Mouse (Mus musculus): ENCODE measurements around the gene Mis18a.

Gene Mis18a
- long read RNA-seq, experiment 1, partial matches to known transcripts: 1 of 6 reads
- long read RNA-seq, experiment 1, other reads (novel, unspliced or antisense): 1 of 6 reads
- long read RNA-seq, experiment 2, partial matches to known transcripts: 0 of 5 reads
- long read RNA-seq, experiment 2, other reads (novel, unspliced or antisense): 1 of 5 reads

GRCm38 (mm10) chr16:90727233-90728115 lies at the start of gene Mis18a:
TSS of gene Mis18a (minus strand) at chr16:90727404.
- intact Hi-C loops (cut with DNase I): no loop called here

GRCm38 (mm10) chr16:90775946-90776520 lies 48.8 kb upstream of the Mis18a start:
- intact Hi-C loops (cut with DNase I): no loop called here

GRCm38 (mm10) chr16:90774646-90775045 lies 47.4 kb upstream of the Mis18a start:
- intact Hi-C loops (cut with DNase I): no loop called here

- intact Hi-C loops (cut with DNase I): no loop called here
Observed at GRCm38 (mm10) chr16:90774216-90774615, 47.0 kb upstream of the Mis18a start.

GRCm38 (mm10) chr16:90766919-90767454 lies 39.8 kb upstream of the Mis18a start:
- intact Hi-C loops (cut with DNase I): loop anchor here (5.0 kb wide), 1 partner anchor 35 kb away; no protein-coding TSS in a partner anchor

- intact Hi-C loops (cut with DNase I): loop anchor here (5.0 kb wide), 1 partner anchor 37 kb away; no protein-coding TSS in a partner anchor
Observed at GRCm38 (mm10) chr16:90765195-90765877, 38.1 kb upstream of the Mis18a start.

GRCm38 (mm10) chr16:90760515-90760914 lies 33.3 kb upstream of the Mis18a start:
- intact Hi-C loops (cut with DNase I): no loop called here

- intact Hi-C loops (cut with DNase I): no loop called here
Observed at GRCm38 (mm10) chr16:90759335-90759734, 32.1 kb upstream of the Mis18a start.

GRCm38 (mm10) chr16:90753386-90753941 lies 26.3 kb upstream of the Mis18a start:
- intact Hi-C loops (cut with DNase I): no loop called here

GRCm38 (mm10) chr16:90748169-90748568 lies 21.0 kb upstream of the Mis18a start:
- intact Hi-C loops (cut with DNase I): loop anchor here (10.0 kb wide), 1 partner anchor 187 kb away; the partner anchor contains the start of gene Cfap298

GRCm38 (mm10) chr16:90747143-90747542 lies 19.9 kb upstream of the Mis18a start:
- intact Hi-C loops (cut with DNase I): loop anchor here (10.0 kb wide), 1 partner anchor 188 kb away; the partner anchor contains the start of gene Cfap298

- intact Hi-C loops (cut with DNase I): no loop called here
Observed at GRCm38 (mm10) chr16:90738092-90738956, 11.1 kb upstream of the Mis18a start, which contains the start of gene Mrap. TSS of gene Mrap (plus strand) at chr16:90738207.

- intact Hi-C loops (cut with DNase I): no loop called here
Observed at GRCm38 (mm10) chr16:90736672-90737270, 9.6 kb upstream of the Mis18a start.

- intact Hi-C loops (cut with DNase I): no loop called here
Observed at GRCm38 (mm10) chr16:90735611-90736010, 8.4 kb upstream of the Mis18a start.

- intact Hi-C loops (cut with DNase I): no loop called here
Observed at GRCm38 (mm10) chr16:90726600-90727227, 490 bp downstream of the Mis18a start.

GRCm38 (mm10) chr16:90724051-90724450 lies 3.2 kb downstream of the Mis18a start:
- intact Hi-C loops (cut with DNase I): no loop called here

GRCm38 (mm10) chr16:90710313-90710712 lies 16.9 kb downstream of the Mis18a start:
- intact Hi-C loops (cut with DNase I): loop anchor here (5.0 kb wide), 1 partner anchor 388 kb away; no protein-coding TSS in a partner anchor

- intact Hi-C loops (cut with DNase I): loop anchor here (5.0 kb wide), 1 partner anchor 387 kb away; no protein-coding TSS in a partner anchor
Observed at GRCm38 (mm10) chr16:90709711-90710289, 17.4 kb downstream of the Mis18a start.
